Mouse (Mus musculus) heart, adult 11 months (tissue): ENCODE measurements around the gene Pigf.

Experiments
- DNase-seq: peaks from one replicate; pipeline ENCODE4 v3.0.0; 2022

Pigf gene

GRCm38 (mm10) chr17:86966040-86966439, 59.2 kb downstream of the Pigf start:
- peak; percentile 92 for DNase-seq

GRCm38 (mm10) chr17:86965121-86965520, 60.1 kb downstream of the Pigf start:
- DNase-seq = peak; percentile 92

- DNase-seq = peak; percentile 100
Measured at GRCm38 (mm10) chr17:86964502-86964901, 60.7 kb downstream of the Pigf start.

- peak; percentile 96 for DNase-seq
Measured at GRCm38 (mm10) chr17:86964041-86964440, 61.2 kb downstream of the Pigf start.

- DNase-seq = no peak
Measured at GRCm38 (mm10) chr17:86963586-86963902, 61.7 kb downstream of the Pigf start.

GRCm38 (mm10) chr17:86962894-86963585, 62.2 kb downstream of the Pigf start, which contains the start of gene Rhoq:
TSS of gene Rhoq (plus strand) at chr17:86963082.
- DNase-seq = peak; percentile 100

GRCm38 (mm10) chr17:86962297-86962893, 62.8 kb downstream of the Pigf start:
- peak; percentile 99 for DNase-seq

GRCm38 (mm10) chr17:86961301-86961841, 63.8 kb downstream of the Pigf start:
- peak; percentile 98 for DNase-seq

GRCm38 (mm10) chr17:86957968-86958367, 67.2 kb downstream of the Pigf start:
- no peak for DNase-seq

- DNase-seq = no peak
Measured at GRCm38 (mm10) chr17:86957239-86957638, 68.0 kb downstream of the Pigf start.

GRCm38 (mm10) chr17:86948801-86949200, 76.4 kb downstream of the Pigf start:
- peak; percentile 97 for DNase-seq

GRCm38 (mm10) chr17:86947840-86948796, 77.1 kb downstream of the Pigf start, which contains the start of gene Atp6v1e2:
TSS of gene Atp6v1e2 (minus strand) at chr17:86947897.
- peak; percentile 91 for DNase-seq
